ENCODE assay signal across 10 mouse cellular contexts in the genomic region with DNA sequence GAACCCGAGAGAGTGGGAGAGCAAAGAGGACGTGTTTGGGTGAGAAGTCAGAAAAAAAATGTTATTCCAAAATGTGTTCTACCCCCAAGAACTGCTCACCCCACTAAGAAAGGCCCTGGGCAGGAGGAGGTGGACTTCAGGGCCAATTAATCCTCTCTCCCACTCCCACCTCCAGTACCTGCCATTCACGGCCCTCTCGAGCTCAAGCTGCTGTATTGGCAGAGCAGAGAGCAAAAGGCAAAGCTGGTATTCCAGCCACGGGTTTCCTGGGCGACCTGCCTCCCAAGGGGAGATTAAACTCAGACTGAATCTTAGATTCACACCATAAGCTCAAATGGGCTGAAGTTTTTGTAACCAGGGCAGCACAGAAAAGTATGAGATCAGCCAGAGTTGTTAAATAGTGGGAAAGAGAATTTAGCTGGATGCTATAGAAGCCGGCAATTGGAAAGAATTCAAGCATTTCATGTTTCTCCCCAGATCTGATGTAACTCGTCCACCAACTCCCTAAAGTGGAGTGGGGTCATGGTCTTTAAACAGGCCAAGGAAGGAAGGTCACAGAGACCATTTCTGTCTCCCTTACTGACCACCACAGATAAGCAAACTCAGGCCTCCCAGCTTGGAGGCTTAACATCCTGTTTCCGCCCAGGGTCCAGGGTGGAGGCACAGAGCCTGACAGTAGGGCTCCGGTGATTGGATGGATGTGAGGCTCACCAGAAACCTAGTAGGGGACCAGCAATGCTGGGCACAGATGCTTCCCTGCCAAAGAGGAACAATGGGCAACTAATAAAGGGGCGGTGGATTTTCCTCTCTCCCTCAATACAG.
A peak's percentile ranks its signal among the peaks of the same experiment; 100 is the strongest.
DNase-seq lines count a peak whose midpoint lies in the region; TF ChIP-seq lines count a peak whose summit lies in the region.
"Had no signal": no experiment of that assay in that cellular context is flagged by ENCODE, and none has a peak within 500 bp of the region (broad histone marks: within the 10 kb centered on the region; RNA-seq: fewer than 3 reads in every experiment).

No protein-coding gene starts in this region.

- no peak for TF ChIP-seq CTCF in gastrocnemius, adult 2 months (IDR thresholded peaks at IDR 0.05)

- peak; percentile 31 for DNase-seq in adrenal gland, postnatal 10 days
- peak; percentile 98 for DNase-seq in heart, adult 11 months
- peak; percentile 52 for DNase-seq in kidney, adult 9 months
- DNase-seq in lung, postnatal 14 days: peak; percentile 40
- no peak for DNase-seq in gastrocnemius, adult 2 months
- no peak for DNase-seq in right cerebral cortex, postnatal 14 days
- no peak for DNase-seq in testis, postnatal 10 days (ENCODE audit: low spot score)
- no peak for DNase-seq in gastrocnemius, postnatal 4 days (ENCODE audit: low spot score in 2 of 2)

- H3K27ac ChIP-seq in gastrocnemius, adult 2 months: no peak overlapping the region
- H3K27ac ChIP-seq: embryonic facial prominence, embryonic 13.5 days; macrophage had no signal

- intact Hi-C loops in gastrocnemius, adult 2 months (cut with DNase I): no loop called here

- H3K4me3 ChIP-seq in gastrocnemius, adult 2 months: no peak overlapping the region
- H3K4me3 ChIP-seq: embryonic facial prominence, embryonic 13.5 days had no signal

Comparison
In these comparisons a context has a peak if more than half of its experiments do, and no peak if none do; other contexts are left out.
1. DNase-seq: peak in adrenal gland, postnatal 10 days (single experiment), heart, adult 11 months (single experiment), kidney, adult 9 months (single experiment) and lung, postnatal 14 days (single experiment); none in gastrocnemius, adult 2 months (single experiment), right cerebral cortex, postnatal 14 days (single experiment), testis, postnatal 10 days (single experiment) and gastrocnemius, postnatal 4 days (0 of 2).